Mouse (Mus musculus) intestine, postnatal 0 days (tissue): Measurements from ENCODE around the gene Ssrp1. TPM values are rescaled to one million over a fixed set of nuclear protein-coding genes. Genes with fewer than 3 reads are reported as not detected.
A peak's percentile ranks its signal among the peaks of the same experiment; 100 is the strongest.

Experiments
- ATAC-seq: fragments of 200-750 bp; cut with Nextera tagmentation; 2 replicates; pipeline ENCODE4 v1.8.0; 2017; ENCODE audit warnings: mild to moderate bottlenecking, moderate TSS enrichment, moderate library complexity
- H3K27ac ChIP-seq: fragments of 300-500 bp; sonication (generic); 2 replicates; pipeline ENCODE4 v1.5.1; 2014; ENCODE audit warnings: mild to moderate bottlenecking, low read depth, low read length, moderate library complexity
- H3K27me3 ChIP-seq: fragments of 300-500 bp; sonication (generic); replicated peaks from 2 replicates; pipeline ENCODE4 v1.6.1; 2014; ENCODE audit warnings: low read length, mixed read lengths; ENCODE audit not compliant: control insufficient read depth, insufficient read depth
- H3K36me3 ChIP-seq: fragments of 300-500 bp; sonication (generic); 2 replicates; pipeline ENCODE4 v1.6.1; 2014; ENCODE audit warnings: mild to moderate bottlenecking, moderate library complexity; ENCODE audit not compliant: control insufficient read depth, insufficient read depth
- H3K4me1 ChIP-seq: fragments of 300-500 bp; sonication (generic); replicated peaks from 2 replicates; pipeline ENCODE4 v1.6.1; 2014; ENCODE audit warnings: antibody characterized with exemption, low read length, mixed read lengths; ENCODE audit not compliant: control insufficient read depth, insufficient read depth
- H3K4me2 ChIP-seq: fragments of 300-500 bp; sonication (generic); replicated peaks from 2 replicates; pipeline ENCODE4 v1.6.1; 2014; ENCODE audit warnings: low read depth, mild to moderate bottlenecking, moderate library complexity
- H3K4me3 ChIP-seq: fragments of 300-500 bp; sonication (generic); 2 replicates; pipeline ENCODE4 v1.5.1; 2014; ENCODE audit warnings: low read depth, low read length
- H3K9ac ChIP-seq: fragments of 300-500 bp; sonication (generic); 2 replicates; pipeline ENCODE4 v1.6.1; 2014; ENCODE audit warnings: mild to moderate bottlenecking, low read depth, low read length
- H3K9me3 ChIP-seq: fragments of 300-500 bp; sonication (generic); 2 replicates; pipeline ENCODE4 v1.6.1; 2016; ENCODE audit warnings: mixed run types; ENCODE audit not compliant: control insufficient read depth
- CTCF ChIP-seq: sonication (generic); IDR thresholded peaks from 2 replicates; pipeline ENCODE4 v1.5.1; 2016; ENCODE audit warnings: low read depth, mild to moderate bottlenecking, control low read depth, antibody characterized with exemption, moderate library complexity
- WGBS: fragments of 180-500 bp; shearing (Covaris S2); extraction: QIAGEN DNeasy Blood & Tissue Kit; methylation state at CpG from one replicate; pipeline ENCODE4 v1.1.7; 2014; 5-methylcytosine and 5-hydroxymethylcytosine counted together
- polyA plus RNA-seq: library from polyadenylated mRNA; unstranded; fragments of >200 nt; fragmentation: Nextera tagmentation; extraction: Ambion mirVana; gene quantifications from 2 replicates; pipeline ENCODE4 v1.2.1, GENCODE M21; 2015

Gene Ssrp1
- polyA plus RNA-seq, 1 experiment from 2014 or later, result 71.9 TPM

DNA sequence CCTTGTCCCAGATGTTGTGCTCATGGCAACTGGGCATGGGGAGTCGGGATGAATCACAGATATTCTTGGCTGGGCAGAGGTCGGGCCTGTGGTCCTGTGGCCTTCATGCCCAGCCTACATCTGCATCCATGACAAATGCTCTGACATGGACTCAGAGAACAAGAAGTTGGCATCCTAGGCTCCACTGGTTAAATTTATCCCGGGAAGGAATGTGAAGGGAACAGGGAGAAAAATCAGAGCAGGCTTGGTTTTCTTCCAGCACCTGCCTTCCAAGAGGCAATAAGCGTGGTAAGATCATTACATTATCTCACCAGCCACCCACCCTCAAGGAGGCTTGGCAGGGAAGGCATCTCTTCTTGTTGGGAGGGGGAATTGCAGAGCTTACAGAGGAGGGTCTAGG is 32.7 kb upstream of the Ssrp1 start:
- no peaks in the 10 kb centered on the region for H3K27me3 ChIP-seq
- H3K9me3 ChIP-seq, result no peaks in the 10 kb centered on the region
- 85% methylated on average over 4 of the region's 4 CpGs for WGBS
- no peak overlapping the region for H3K9ac ChIP-seq
- no peak for ATAC-seq
- no peak overlapping the region for H3K27ac ChIP-seq
- no peak for TF ChIP-seq CTCF
- H3K36me3 ChIP-seq, result no peaks in the 10 kb centered on the region
- H3K4me2 ChIP-seq, result no peak overlapping the region
- H3K4me1 ChIP-seq, result no peaks in the 10 kb centered on the region; the same call in 1 of the 2 replicates
- H3K4me3 ChIP-seq, result no peak overlapping the region

GRCm38 (mm10) chr2:85006600-85006999 is 30.4 kb upstream of the Ssrp1 start:
- H3K4me1 ChIP-seq, result peaks cover 11% of the 10 kb centered on the region
- H3K27me3 ChIP-seq, result no peaks in the 10 kb centered on the region
- no peak for ATAC-seq
- no peak for TF ChIP-seq CTCF
- no peaks in the 10 kb centered on the region for H3K36me3 ChIP-seq
- H3K27ac ChIP-seq, result no peak overlapping the region
- 80% methylated on average over 7 of the region's 7 CpGs for WGBS
- no peaks in the 10 kb centered on the region for H3K9me3 ChIP-seq
- no peak overlapping the region for H3K4me3 ChIP-seq
- no peak overlapping the region for H3K4me2 ChIP-seq
- H3K9ac ChIP-seq, result no peak overlapping the region

DNA sequence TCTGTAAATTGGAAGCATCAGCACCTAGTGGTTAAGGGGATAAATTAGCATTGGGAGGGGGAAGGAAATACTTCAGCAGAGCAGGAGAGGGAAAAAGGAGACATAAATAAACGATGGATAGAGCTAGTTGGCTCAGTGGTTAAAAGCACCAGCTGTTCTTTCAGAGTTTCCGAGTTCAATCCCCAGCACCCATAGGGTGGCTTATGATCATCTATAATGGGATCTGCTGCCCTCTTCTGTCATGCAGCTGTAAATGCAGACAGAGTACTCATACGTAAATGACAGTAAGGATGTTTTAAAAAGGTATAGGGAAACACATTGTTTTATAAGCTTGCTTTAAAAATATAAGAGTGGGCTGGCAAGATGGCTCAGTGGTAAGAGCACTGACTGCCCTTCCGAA is 29.3 kb upstream of the Ssrp1 start:
- Histone ChIP-seq H3K9me3 (no peaks in the 10 kb centered on the region), H3K27me3 (no peaks in the 10 kb centered on the region), H3K27ac (no peak overlapping the region), H3K4me2 (no peak overlapping the region), H3K4me3 (no peak overlapping the region), H3K9ac (no peak overlapping the region), H3K36me3 (no peaks in the 10 kb centered on the region), H3K4me1 (peaks cover 13% of the 10 kb centered on the region)
- ATAC-seq, result no peak
- TF ChIP-seq CTCF, result peak; percentile 80
- 32% methylated on average over 4 of the region's 4 CpGs for WGBS

DNA sequence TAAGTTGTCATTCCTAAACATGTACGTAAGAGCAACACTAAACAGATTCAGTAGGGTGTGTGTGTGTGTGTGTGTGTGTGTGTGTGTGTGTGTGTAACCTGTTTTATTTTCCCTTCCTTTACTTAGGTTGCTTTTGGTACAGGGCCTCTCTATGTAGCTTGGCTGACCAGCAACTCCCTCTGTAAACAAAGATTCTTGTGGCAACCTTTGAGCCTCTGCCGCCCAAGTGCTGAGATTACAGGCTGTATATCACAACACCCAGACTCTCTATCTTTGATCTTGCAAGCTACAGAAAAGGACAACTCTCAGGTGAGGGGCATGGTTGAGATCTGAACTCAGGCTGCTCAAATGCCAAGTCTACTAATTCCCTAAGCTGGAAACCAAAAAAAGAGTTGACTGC is 27.8 kb upstream of the Ssrp1 start:
- Histone ChIP-seq H3K9ac (no peak overlapping the region), H3K9me3 (no peaks in the 10 kb centered on the region), H3K4me1 (peaks cover 13% of the 10 kb centered on the region), H3K27me3 (no peaks in the 10 kb centered on the region), H3K27ac (peak overlapping the region; percentile 76), H3K4me3 (no peak overlapping the region), H3K4me2 (no peak overlapping the region; the same call in 1 of the 2 replicates), H3K36me3 (no peaks in the 10 kb centered on the region)
- peak; percentile 89 for ATAC-seq
- no peak for TF ChIP-seq CTCF
- WGBS, result 27% methylated on average over 2 of the region's 2 CpGs

- no peaks in the 10 kb centered on the region for H3K9me3 ChIP-seq
- no peak overlapping the region for H3K9ac ChIP-seq
- H3K4me2 ChIP-seq, result no peak overlapping the region
- H3K27me3 ChIP-seq, result no peaks in the 10 kb centered on the region
- no peaks in the 10 kb centered on the region for H3K36me3 ChIP-seq
- peak; percentile 74 for ATAC-seq
- TF ChIP-seq CTCF, result no peak
- H3K27ac ChIP-seq, result peak overlapping the region; percentile 35; the same call in 1 of the 2 replicates
- H3K4me3 ChIP-seq, result no peak overlapping the region
- H3K4me1 ChIP-seq, result peaks cover 13% of the 10 kb centered on the region
- WGBS, result 27% methylated on average over 9 of the region's 9 CpGs
These were observed 25.0 kb upstream of the Ssrp1 start for GRCm38 (mm10) chr2:85011906-85012604.

DNA sequence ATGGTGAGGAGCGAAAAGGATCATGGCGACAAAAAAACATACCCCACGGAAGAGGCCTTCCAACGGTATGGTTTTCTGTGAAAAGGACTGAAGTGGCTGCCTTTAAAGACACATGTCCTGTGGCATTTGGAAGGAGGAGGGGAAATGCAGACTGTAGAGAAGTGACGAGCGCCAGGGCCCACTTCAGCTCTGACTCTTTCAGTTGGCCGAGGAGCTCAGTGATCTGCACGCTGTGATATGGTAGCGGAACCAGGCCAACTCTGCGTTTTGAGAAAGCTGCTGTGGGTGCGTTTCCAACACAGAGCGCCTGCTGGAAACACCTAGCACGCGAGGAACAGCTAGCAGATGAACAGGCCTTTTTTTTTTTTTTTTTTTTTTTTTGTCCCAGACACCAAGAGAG is 24.4 kb upstream of the Ssrp1 start:
- Histone ChIP-seq H3K4me2 (no peak overlapping the region), H3K4me1 (peaks cover 13% of the 10 kb centered on the region), H3K4me3 (no peak overlapping the region), H3K9me3 (no peaks in the 10 kb centered on the region), H3K27me3 (no peaks in the 10 kb centered on the region), H3K9ac (no peak overlapping the region), H3K36me3 (no peaks in the 10 kb centered on the region), H3K27ac (no peak overlapping the region)
- 80% methylated on average over 14 of the region's 14 CpGs for WGBS
- no peak for ATAC-seq
- TF ChIP-seq CTCF, result no peak
